Mouse (Mus musculus) brain, embryonic 14.5 days (tissue): ENCODE data around the gene Dnajc11.

Experiments used
- CTCF ChIP-seq: fragments of 200-500 bp; IDR thresholded peaks from 2 replicates; pipeline ENCODE4 v1.5.1; 2012; ENCODE audit warnings: inconsistent platforms, mild to moderate bottlenecking, moderate library complexity, borderline replicate concordance; ENCODE audit not compliant: insufficient read depth, insufficient read length; ENCODE audit errors: extremely low read depth
- POLR2A ChIP-seq: fragments of 200-500 bp; IDR thresholded peaks from 2 replicates; pipeline ENCODE4 v1.6.1; 2012; ENCODE audit warnings: mild to moderate bottlenecking, inconsistent platforms, borderline replicate concordance; ENCODE audit not compliant: poor library complexity, insufficient read depth, insufficient read length, severe bottlenecking; ENCODE audit errors: extremely low read depth

GRCm38 (mm10) chr4:151895624-151896023 lies 37.9 kb upstream of the Dnajc11 start:
- no peak for TF ChIP-seq CTCF
- TF ChIP-seq POLR2A, result no peak
